Mouse (Mus musculus): ENCODE data around the gene Smg6. TPM values are rescaled to one million over a fixed set of nuclear protein-coding genes. Genes with fewer than 3 reads are reported as not detected.

Gene Smg6
- total RNA-seq, 2 experiments from 2014 or later: 26.5 to 27.5 TPM

Small RNAs within 50 kb of the gene (microRNA-seq; reads per million reads assigned to microRNA genes)
- 35,799 to 41,612 reads per million in 2 experiments for gene Mir132
- gene Mir212: 1,184 to 1,878 reads per million in 2 experiments

Other genes with a start within 250 kb of the Smg6 start
- gene Pafah1b1, start 201.2 kb upstream of the Smg6 start, total RNA-seq (2021): 100 to 1,000 TPM; 403 to 445 TPM
- 10 to 100 TPM; 27.7 to 30.3 TPM for gene Mettl16, start 155.0 kb upstream of the Smg6 start, total RNA-seq (2021)
- 10 to 100 TPM; 27.4 to 29.3 TPM for gene Mnt, start 94.9 kb upstream of the Smg6 start, total RNA-seq (2021)
- gene Sgsm2, start 28.8 kb upstream of the Smg6 start, total RNA-seq (2021): 10 to 100 TPM; 76.0 to 78.3 TPM
- 10 to 100 TPM; 26.2 to 28.1 TPM for gene Tsr1, start 27.8 kb upstream of the Smg6 start, total RNA-seq (2021)
- 100 to 1,000 TPM in 1 of 2 experiments, 10 to 100 TPM in 1; 93.7 to 100 TPM for gene Srr, start 125 bp downstream of the Smg6 start, total RNA-seq (2021)
- gene Hic1, start 243.7 kb downstream of the Smg6 start, total RNA-seq (2021): 1 to 10 TPM; 3.3 to 3.5 TPM

Measured in left cerebral cortex, postnatal 25 days (tissue).